Mouse (Mus musculus): Measurements from ENCODE around the gene Isg20l2. TPM values are rescaled to one million over a fixed set of nuclear protein-coding genes. Genes with fewer than 3 reads are reported as not detected.

Isg20l2 gene
- polyA plus RNA-seq, 1 experiment: 0.26 TPM

DNA sequence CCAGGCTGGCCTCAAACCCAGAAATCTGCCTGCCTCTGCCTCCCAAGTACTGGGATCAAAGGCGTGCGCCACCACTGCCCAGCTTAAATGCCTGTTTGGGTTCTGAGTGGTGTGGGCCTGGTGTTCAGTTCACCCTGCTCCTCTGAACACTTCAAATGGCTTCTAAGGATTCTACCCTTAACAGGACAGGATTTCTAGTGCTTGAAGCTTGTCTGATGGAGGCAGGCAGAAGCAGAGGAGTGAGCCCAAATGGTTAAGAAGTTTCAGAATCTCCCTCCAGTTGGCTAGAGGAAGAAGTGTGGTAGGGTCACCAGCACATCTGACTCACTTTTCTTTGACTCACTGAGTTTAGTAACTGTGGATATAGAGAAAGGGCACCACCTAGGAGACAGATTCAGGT, 20.7 kb upstream of the Isg20l2 start:
- no peaks in the 10 kb centered on the region for H3K27me3 ChIP-seq (ENCODE audit: control insufficient read depth)
- peaks cover 64% of the 10 kb centered on the region for H3K36me3 ChIP-seq (ENCODE audit: control insufficient read depth)
- TF ChIP-seq GATA1 (IDR thresholded peaks at IDR 0.05; ENCODE audit: low read length) (no peak), TAL1 (IDR thresholded peaks at IDR 0.05; ENCODE audit: low read length) (no peak)
- peak overlapping the region; percentile 100 for H3K4me3 ChIP-seq (replicated peaks)
- peaks cover 87% of the 10 kb centered on the region for H3K4me1 ChIP-seq (ENCODE audit: control insufficient read depth)
- H3K9me3 ChIP-seq (ENCODE audit: control insufficient read depth, low read length): no peaks in the 10 kb centered on the region

DNA sequence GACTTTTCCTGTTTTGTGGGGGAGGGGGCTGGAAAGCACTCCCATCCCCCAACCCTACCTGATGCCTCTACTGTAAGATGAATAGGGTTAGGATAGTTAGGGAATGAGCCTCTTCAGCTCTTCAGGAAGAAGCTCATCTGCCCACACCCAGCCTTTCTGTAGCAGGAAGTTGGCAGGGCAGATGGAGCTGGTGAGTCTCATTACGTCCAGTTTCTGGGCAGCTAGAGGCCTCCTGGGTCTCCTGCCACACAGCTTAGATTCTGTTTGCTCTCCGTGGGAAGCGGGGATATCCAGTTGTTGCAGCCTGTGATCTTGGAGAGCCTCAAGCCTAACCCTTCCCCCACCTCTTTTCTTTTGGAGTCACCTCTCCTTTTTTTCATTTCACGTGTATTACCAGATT, 20.2 kb upstream of the Isg20l2 start:
- TF ChIP-seq TAL1 (IDR thresholded peaks at IDR 0.05; ENCODE audit: low read length) (no peak), GATA1 (IDR thresholded peaks at IDR 0.05; ENCODE audit: low read length) (no peak)
- peaks cover 88% of the 10 kb centered on the region for H3K4me1 ChIP-seq (ENCODE audit: control insufficient read depth)
- peak overlapping the region; percentile 100 for H3K4me3 ChIP-seq (replicated peaks)
- H3K9me3 ChIP-seq (ENCODE audit: control insufficient read depth, low read length): no peaks in the 10 kb centered on the region
- peaks cover 69% of the 10 kb centered on the region for H3K36me3 ChIP-seq (ENCODE audit: control insufficient read depth)
- no peaks in the 10 kb centered on the region for H3K27me3 ChIP-seq (ENCODE audit: control insufficient read depth)

DNA sequence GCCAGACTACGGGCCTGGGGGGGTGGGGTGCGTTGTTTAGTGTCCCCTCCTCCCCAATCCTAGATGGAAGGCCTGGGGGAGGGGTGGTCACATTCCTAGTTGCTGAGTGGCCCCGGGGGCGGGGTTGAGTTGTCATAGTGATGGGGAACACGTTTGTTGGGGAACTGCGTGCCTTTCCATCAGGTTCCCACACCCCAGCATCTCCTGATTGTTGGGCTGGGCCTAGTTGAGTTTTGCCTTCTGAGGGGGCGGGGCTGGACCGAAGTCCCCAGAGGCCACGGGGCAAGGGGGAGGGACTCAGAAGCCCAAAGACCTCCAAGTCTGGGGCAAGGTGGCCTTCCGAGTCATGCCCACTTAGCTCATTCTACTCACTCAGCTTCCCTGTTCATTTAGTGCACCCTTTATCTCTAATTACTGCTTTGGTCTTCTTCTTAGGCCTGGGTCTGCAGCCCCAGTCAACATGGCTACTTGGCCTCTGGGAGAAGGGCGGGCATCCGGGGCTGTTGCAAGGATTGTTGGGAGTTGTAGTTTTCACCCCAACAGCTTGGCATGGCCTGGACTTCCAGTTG, 19.5 kb upstream of the Isg20l2 start:
- Histone ChIP-seq H3K9me3 (ENCODE audit: control insufficient read depth, low read length) (no peaks in the 10 kb centered on the region), H3K4me1 (ENCODE audit: control insufficient read depth) (peaks cover 85% of the 10 kb centered on the region), H3K36me3 (ENCODE audit: control insufficient read depth) (peaks cover 77% of the 10 kb centered on the region), H3K27me3 (ENCODE audit: control insufficient read depth) (no peaks in the 10 kb centered on the region), H3K4me3 (replicated peaks) (peak overlapping the region; percentile 100)
- TF ChIP-seq TAL1 (IDR thresholded peaks at IDR 0.05; ENCODE audit: low read length) (no peak), GATA1 (IDR thresholded peaks at IDR 0.05; ENCODE audit: low read length) (no peak)

DNA sequence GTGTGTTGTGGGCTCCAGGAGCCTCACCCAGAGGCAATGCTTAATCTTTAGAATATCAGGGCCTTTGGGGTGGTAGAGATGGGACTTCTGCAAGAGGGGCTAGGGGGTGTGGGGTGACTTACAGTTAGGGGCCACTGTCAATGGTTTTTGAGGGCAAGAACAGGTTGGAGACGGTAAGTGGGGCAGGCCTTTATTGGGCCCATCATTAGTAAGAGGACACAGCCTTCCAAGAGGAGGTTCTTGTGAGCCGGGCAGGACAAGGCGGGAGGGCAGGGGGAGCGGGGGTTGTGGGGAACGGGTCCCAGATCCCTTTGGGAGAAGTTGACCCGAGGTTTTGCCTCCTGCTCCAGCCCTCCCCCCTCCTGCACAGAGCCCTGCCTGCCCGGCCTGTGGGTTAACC, 16.6 kb upstream of the Isg20l2 start:
- Histone ChIP-seq H3K4me3 (replicated peaks) (peak overlapping the region; percentile 31), H3K4me1 (ENCODE audit: control insufficient read depth) (peaks cover 66% of the 10 kb centered on the region), H3K36me3 (ENCODE audit: control insufficient read depth) (peaks cover 93% of the 10 kb centered on the region), H3K9me3 (ENCODE audit: control insufficient read depth, low read length) (no peaks in the 10 kb centered on the region), H3K27me3 (ENCODE audit: control insufficient read depth) (no peaks in the 10 kb centered on the region)
- no peak for TF ChIP-seq TAL1 (IDR thresholded peaks at IDR 0.05; ENCODE audit: low read length)
- no peak for TF ChIP-seq GATA1 (IDR thresholded peaks at IDR 0.05; ENCODE audit: low read length)

DNA sequence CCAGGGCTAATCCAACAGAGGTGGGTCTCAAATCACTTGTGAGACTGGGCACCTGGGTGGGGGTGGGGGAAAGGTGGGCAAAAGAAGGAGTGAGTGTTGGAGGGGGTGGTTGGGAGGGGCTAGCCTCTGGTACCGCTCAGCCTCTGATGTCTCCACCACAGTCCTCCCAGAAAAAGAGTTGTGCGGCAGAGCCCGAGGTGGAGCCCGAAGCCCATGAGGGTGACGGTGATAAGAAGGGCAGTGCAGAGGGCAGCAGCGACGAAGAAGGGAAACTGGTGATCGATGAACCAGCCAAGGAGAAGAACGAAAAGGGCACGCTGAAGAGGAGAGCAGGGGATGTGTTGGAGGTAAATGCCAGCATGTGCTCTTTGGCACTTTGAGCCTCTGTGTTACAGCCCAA, 16.2 kb upstream of the Isg20l2 start:
- peak overlapping the region; percentile 31 for H3K4me3 ChIP-seq (replicated peaks)
- peaks cover 89% of the 10 kb centered on the region for H3K36me3 ChIP-seq (ENCODE audit: control insufficient read depth)
- TF ChIP-seq GATA1 (IDR thresholded peaks at IDR 0.05; ENCODE audit: low read length) (no peak), TAL1 (IDR thresholded peaks at IDR 0.05; ENCODE audit: low read length) (no peak)
- no peaks in the 10 kb centered on the region for H3K9me3 ChIP-seq (ENCODE audit: control insufficient read depth, low read length)
- H3K4me1 ChIP-seq (ENCODE audit: control insufficient read depth): peaks cover 66% of the 10 kb centered on the region
- H3K27me3 ChIP-seq (ENCODE audit: control insufficient read depth): no peaks in the 10 kb centered on the region

DNA sequence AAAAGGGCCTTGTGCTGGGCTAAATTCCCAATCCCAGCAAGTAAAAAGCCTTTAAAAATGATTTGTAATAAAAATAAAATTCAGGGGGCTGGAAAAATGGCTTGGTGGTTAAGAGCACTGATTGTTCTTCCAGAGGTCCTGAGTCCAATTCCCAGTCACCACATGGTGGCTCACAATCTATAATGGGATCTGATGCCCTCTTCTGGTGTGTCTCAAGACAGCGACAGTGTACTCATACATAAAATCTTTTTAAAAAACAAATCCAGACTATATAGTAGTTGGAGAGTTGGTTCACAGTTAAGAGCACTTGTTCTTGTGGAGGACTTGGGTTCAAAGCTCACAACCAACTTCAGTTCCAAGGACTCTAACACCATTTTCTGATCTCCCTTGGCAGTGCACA, 13.1 kb upstream of the Isg20l2 start:
- TF ChIP-seq TAL1 (IDR thresholded peaks at IDR 0.05; ENCODE audit: low read length) (no peak), GATA1 (IDR thresholded peaks at IDR 0.05; ENCODE audit: low read length) (no peak)
- Histone ChIP-seq H3K9me3 (ENCODE audit: control insufficient read depth, low read length) (no peaks in the 10 kb centered on the region), H3K4me1 (ENCODE audit: control insufficient read depth) (peaks cover 57% of the 10 kb centered on the region), H3K36me3 (ENCODE audit: control insufficient read depth) (peaks cover 72% of the 10 kb centered on the region), H3K4me3 (replicated peaks) (no peak overlapping the region), H3K27me3 (ENCODE audit: control insufficient read depth) (no peaks in the 10 kb centered on the region)

DNA sequence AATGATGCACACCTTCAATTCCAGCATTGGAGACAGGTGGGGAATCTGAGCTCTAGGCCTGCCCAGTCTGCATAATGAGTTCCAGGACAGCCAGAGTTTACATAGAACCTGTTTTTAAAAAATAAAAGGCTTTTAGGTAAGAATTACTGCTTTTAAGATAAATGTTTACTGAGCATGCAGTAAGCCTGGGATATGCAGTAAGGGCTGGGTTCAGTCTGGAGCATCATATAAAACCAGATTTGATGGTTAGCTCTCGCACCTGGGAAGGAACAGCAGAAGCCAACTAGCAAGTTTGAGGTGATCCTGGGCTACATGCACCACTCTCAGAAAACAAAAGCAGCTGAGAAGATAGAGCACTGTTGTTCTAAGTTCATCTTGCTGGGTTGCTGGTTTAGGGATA, 11.6 kb upstream of the Isg20l2 start:
- TF ChIP-seq GATA1 (IDR thresholded peaks at IDR 0.05; ENCODE audit: low read length) (no peak), TAL1 (IDR thresholded peaks at IDR 0.05; ENCODE audit: low read length) (no peak)
- H3K36me3 ChIP-seq (ENCODE audit: control insufficient read depth): peaks cover 73% of the 10 kb centered on the region

DNA sequence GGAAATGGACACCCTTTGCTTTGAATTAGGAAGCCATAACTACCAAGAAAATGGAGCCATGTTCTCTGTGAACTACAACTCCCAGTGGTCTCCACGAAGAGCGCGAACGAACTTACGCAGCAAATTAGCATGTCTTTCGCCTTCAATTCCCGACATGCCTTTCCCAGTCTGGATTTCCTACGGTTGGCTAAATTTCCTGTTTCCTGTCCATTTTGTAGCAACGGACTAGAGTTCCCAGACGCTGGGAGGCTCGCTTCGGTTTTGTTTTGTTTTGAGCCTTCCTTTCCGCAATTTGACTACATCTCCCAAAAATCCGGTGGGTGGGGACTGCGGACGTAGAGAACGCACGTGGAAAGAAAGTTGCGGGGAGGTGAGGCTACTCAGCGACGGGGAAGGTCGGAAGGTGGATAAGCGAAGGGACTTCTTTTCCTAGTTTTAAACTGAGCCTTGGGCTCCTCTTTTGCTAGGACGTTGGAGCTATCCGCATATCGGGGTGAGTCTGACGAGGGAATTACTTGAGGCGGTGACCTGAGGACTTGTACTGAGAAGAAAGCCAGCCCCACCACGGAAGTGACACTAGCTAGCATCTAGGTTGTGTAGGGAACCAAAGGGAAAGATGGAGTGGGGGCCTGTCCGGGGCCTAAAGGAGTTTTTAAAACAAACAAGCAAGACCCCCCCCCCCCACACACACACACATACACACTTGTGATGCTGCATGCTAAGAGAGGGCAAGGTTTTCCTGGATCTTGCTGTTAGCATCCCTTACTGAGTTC, 10.6 kb upstream of the Isg20l2 start, which contains the start of gene Mrpl24:
Gene Mrpl24, plus strand, starts transcription at position 171 of the 773 bp plus-strand sequence.
- H3K9me3 ChIP-seq (ENCODE audit: control insufficient read depth, low read length): no peaks in the 10 kb centered on the region
- H3K36me3 ChIP-seq (ENCODE audit: control insufficient read depth): peaks cover 73% of the 10 kb centered on the region
- peaks cover 32% of the 10 kb centered on the region for H3K4me1 ChIP-seq (ENCODE audit: control insufficient read depth)
- TF ChIP-seq TAL1 (IDR thresholded peaks at IDR 0.05; ENCODE audit: low read length) (no peak), GATA1 (IDR thresholded peaks at IDR 0.05; ENCODE audit: low read length) (no peak)
- peak within 1 kb of the TSS; percentile 66 for H3K4me3 ChIP-seq (replicated peaks)
- H3K27me3 ChIP-seq (ENCODE audit: control insufficient read depth): no peaks in the 10 kb centered on the region

More for the DNA sequence above, 11.6 kb upstream of the Isg20l2 start:
- Histone ChIP-seq H3K27me3 (ENCODE audit: control insufficient read depth) (no peaks in the 10 kb centered on the region), H3K4me1 (ENCODE audit: control insufficient read depth) (peaks cover 42% of the 10 kb centered on the region), H3K9me3 (ENCODE audit: control insufficient read depth, low read length) (no peaks in the 10 kb centered on the region), H3K4me3 (replicated peaks) (peak overlapping the region; percentile 66)

DNA sequence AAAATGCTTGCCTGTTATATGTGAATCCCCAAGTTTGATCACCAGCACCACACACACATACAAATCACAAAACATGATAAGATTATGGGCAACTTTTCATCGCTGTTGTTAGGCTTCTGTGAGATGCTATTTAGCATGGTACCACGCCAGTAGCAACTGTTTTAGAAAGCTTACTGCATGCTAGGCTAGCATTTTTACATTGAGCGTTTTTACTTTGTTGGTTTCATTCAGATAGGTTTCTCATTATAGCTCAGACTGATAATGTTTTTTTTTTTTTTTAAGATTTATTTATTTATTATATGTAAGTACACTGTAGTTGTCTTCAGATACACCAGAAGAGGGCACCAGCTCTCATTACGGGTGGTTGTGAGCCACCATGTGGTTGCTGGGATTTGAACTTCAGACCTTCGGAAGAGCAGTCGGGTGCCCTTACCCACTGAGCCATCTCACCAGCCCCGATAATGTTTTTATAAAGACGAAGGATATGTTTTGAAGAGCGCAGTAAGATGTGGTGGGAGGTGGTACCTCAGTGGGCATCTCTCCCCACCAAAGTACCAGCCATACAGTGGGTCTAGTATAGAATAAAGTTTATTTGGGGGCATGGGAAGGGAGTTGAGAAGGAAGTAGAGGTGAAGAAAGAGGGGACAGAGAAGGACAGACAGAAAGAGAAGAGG, 9.7 kb upstream of the Isg20l2 start:
- no peaks in the 10 kb centered on the region for H3K9me3 ChIP-seq (ENCODE audit: control insufficient read depth, low read length)
- TF ChIP-seq TAL1 (IDR thresholded peaks at IDR 0.05; ENCODE audit: low read length): no peak
- no peak for TF ChIP-seq GATA1 (IDR thresholded peaks at IDR 0.05; ENCODE audit: low read length)
- peaks cover 27% of the 10 kb centered on the region for H3K4me1 ChIP-seq (ENCODE audit: control insufficient read depth)
- H3K36me3 ChIP-seq (ENCODE audit: control insufficient read depth): peaks cover 73% of the 10 kb centered on the region
- H3K27me3 ChIP-seq (ENCODE audit: control insufficient read depth): no peaks in the 10 kb centered on the region
- peak overlapping the region; percentile 66 for H3K4me3 ChIP-seq (replicated peaks)
